Mouse (Mus musculus) stomach, postnatal 0 days (tissue): ENCODE measurements around the gene Map3k3. TPM values are rescaled to one million over a fixed set of nuclear protein-coding genes. Genes with fewer than 3 reads are reported as not detected.

Experiments
- ATAC-seq: fragments of 200-750 bp; cut with Nextera tagmentation; 2 replicates; pipeline ENCODE4 v1.8.0; 2017; ENCODE audit not compliant: low FRiP score, low TSS enrichment
- DNase-seq: peaks from one replicate; pipeline ENCODE4 v3.0.0-alpha.2; 2016; ENCODE audit warnings: low spot score
- H3K27ac ChIP-seq: fragments of 300-500 bp; sonication (generic); replicated peaks from 2 replicates; pipeline ENCODE4 v1.5.1; 2014; ENCODE audit warnings: mild to moderate bottlenecking, control low read depth
- H3K27me3 ChIP-seq: fragments of 300-500 bp; sonication (generic); 2 replicates; pipeline ENCODE4 v1.6.1; 2014; ENCODE audit warnings: low read length; ENCODE audit not compliant: control insufficient read depth, insufficient read depth
- H3K36me3 ChIP-seq: fragments of 300-500 bp; sonication (generic); 2 replicates; pipeline ENCODE4 v1.6.1; 2014; ENCODE audit warnings: low read length, mixed read lengths; ENCODE audit not compliant: control insufficient read depth, insufficient read depth
- H3K4me1 ChIP-seq: fragments of 300-500 bp; sonication (generic); replicated peaks from 2 replicates; pipeline ENCODE4 v1.6.1; 2014; ENCODE audit warnings: antibody characterized with exemption; ENCODE audit not compliant: control insufficient read depth, insufficient read depth
- H3K4me2 ChIP-seq: fragments of 300-500 bp; sonication (generic); replicated peaks from 2 replicates; pipeline ENCODE4 v1.6.1; 2014; ENCODE audit warnings: low read depth, mild to moderate bottlenecking, control low read depth, moderate library complexity
- H3K4me3 ChIP-seq: fragments of 300-500 bp; sonication (generic); 2 replicates; pipeline ENCODE4 v1.5.1; 2014; ENCODE audit warnings: low read depth, low read length, control low read depth
- H3K9ac ChIP-seq: fragments of 300-500 bp; sonication (generic); 2 replicates; pipeline ENCODE4 v1.6.1; 2014; ENCODE audit warnings: mild to moderate bottlenecking, low read length, control low read depth, mixed read lengths
- H3K9me3 ChIP-seq: fragments of 300-500 bp; sonication (generic); 2 replicates; pipeline ENCODE4 v1.6.1; 2016; ENCODE audit warnings: low read length; ENCODE audit not compliant: control insufficient read depth
- CTCF ChIP-seq: IDR thresholded peaks from 2 replicates; pipeline ENCODE4 v1.5.1; 2016; ENCODE audit warnings: antibody characterized with exemption, low read depth, mild to moderate bottlenecking, moderate library complexity
- EP300 ChIP-seq: optimal IDR thresholded peaks from 2 replicates; pipeline ENCODE3; 2016; ENCODE audit warnings: antibody characterized with exemption
- WGBS: fragments of 180-500 bp; shearing (Covaris S2); extraction: QIAGEN DNeasy Blood & Tissue Kit; methylation state at CpG from one replicate; pipeline ENCODE4 v1.1.7; 2014; 5-methylcytosine and 5-hydroxymethylcytosine counted together
- polyA plus RNA-seq: library from polyadenylated mRNA; unstranded; fragments of >200 nt; fragmentation: Nextera tagmentation; extraction: Ambion mirVana; gene quantifications from 2 replicates; pipeline ENCODE4 v1.2.1, GENCODE M21; 2015

Map3k3 gene
- polyA plus RNA-seq, 1 experiment from 2014 or later: 8.7 TPM

GRCm38 (mm10) chr11:106134580-106135528 is 50.4 kb downstream of the Map3k3 start:
- 0 out of 2 replicates have a peak overlapping the region, but pooled peaks have one; percentile 35 for H3K9ac ChIP-seq
- H3K27ac ChIP-seq: peak overlapping the region; percentile 78
- ATAC-seq (peak; percentile 90), DNase-seq (peak; percentile 83)
- no peaks in the 10 kb centered on the region for H3K27me3 ChIP-seq
- H3K4me3 ChIP-seq: no peak overlapping the region
- WGBS: 43% methylated on average over 8 of the region's 8 CpGs
- H3K4me2 ChIP-seq: peak overlapping the region; percentile 42
- H3K4me1 ChIP-seq: no peaks in the 10 kb centered on the region
- H3K36me3 ChIP-seq: no peaks in the 10 kb centered on the region
- H3K9me3 ChIP-seq: no peaks in the 10 kb centered on the region
- TF ChIP-seq CTCF: peak; percentile 43
- no peak for TF ChIP-seq EP300

GRCm38 (mm10) chr11:106151219-106151618 is 66.8 kb downstream of the Map3k3 start:
- H3K4me3 ChIP-seq: no peak overlapping the region
- WGBS: 77% methylated on average over 3 of the region's 3 CpGs
- no peak overlapping the region for H3K4me2 ChIP-seq
- TF ChIP-seq CTCF (no peak), EP300 (no peak)
- H3K36me3 ChIP-seq: peaks cover 23% of the 10 kb centered on the region
- H3K27me3 ChIP-seq: no peaks in the 10 kb centered on the region
- no peak for DNase-seq
- no peak overlapping the region for H3K9ac ChIP-seq
- no peak overlapping the region for H3K27ac ChIP-seq
- H3K9me3 ChIP-seq: no peaks in the 10 kb centered on the region
- no peaks in the 10 kb centered on the region for H3K4me1 ChIP-seq
- ATAC-seq: 0 out of 2 replicates have a peak, but pooled peaks have one; percentile 55

GRCm38 (mm10) chr11:106152132-106152531 is 67.7 kb downstream of the Map3k3 start:
- no peak for DNase-seq

GRCm38 (mm10) chr11:106154091-106154490 is 69.7 kb downstream of the Map3k3 start:
- WGBS: 87% methylated on average over 5 of the region's 5 CpGs
- TF ChIP-seq CTCF: no peak
- TF ChIP-seq EP300: no peak
- Histone ChIP-seq H3K27ac (no peak overlapping the region), H3K4me1 (no peaks in the 10 kb centered on the region), H3K4me2 (no peak overlapping the region), H3K36me3 (peaks cover 25% of the 10 kb centered on the region), H3K9me3 (no peaks in the 10 kb centered on the region), H3K4me3 (no peak overlapping the region), H3K27me3 (no peaks in the 10 kb centered on the region), H3K9ac (no peak overlapping the region)
- ATAC-seq (no peak), DNase-seq (no peak)

More at GRCm38 (mm10) chr11:106152132-106152531, 67.7 kb downstream of the Map3k3 start:
- H3K4me2 ChIP-seq: no peak overlapping the region
- H3K4me3 ChIP-seq: no peak overlapping the region
- H3K36me3 ChIP-seq: peaks cover 25% of the 10 kb centered on the region
- no peaks in the 10 kb centered on the region for H3K4me1 ChIP-seq
- H3K9ac ChIP-seq: no peak overlapping the region
- no peaks in the 10 kb centered on the region for H3K27me3 ChIP-seq
- ATAC-seq: no peak
- no peaks in the 10 kb centered on the region for H3K9me3 ChIP-seq
- TF ChIP-seq EP300 (no peak), CTCF (no peak)
- WGBS: 76% methylated on average over 8 of the region's 8 CpGs
- no peak overlapping the region for H3K27ac ChIP-seq

- no peaks in the 10 kb centered on the region for H3K9me3 ChIP-seq
- H3K4me1 ChIP-seq: 0 out of 2 replicates have a peak, but pooled peaks cover 2% of the 10 kb centered on the region
- no peak overlapping the region for H3K4me2 ChIP-seq
- TF ChIP-seq EP300: no peak
- no peak for TF ChIP-seq CTCF
- no peak for DNase-seq
- WGBS: 60% methylated on average over 2 of the region's 2 CpGs
- no peak overlapping the region for H3K27ac ChIP-seq
- H3K9ac ChIP-seq: no peak overlapping the region
- peaks cover 21% of the 10 kb centered on the region for H3K36me3 ChIP-seq
- no peaks in the 10 kb centered on the region for H3K27me3 ChIP-seq
- no peak overlapping the region for H3K4me3 ChIP-seq
- ATAC-seq: no peak
Observed at GRCm38 (mm10) chr11:106154770-106155169, 70.4 kb downstream of the Map3k3 start.

GRCm38 (mm10) chr11:106155761-106156160 is 71.3 kb downstream of the Map3k3 start:
- Histone ChIP-seq H3K4me3 (no peak overlapping the region), H3K4me2 (no peak overlapping the region), H3K9ac (no peak overlapping the region), H3K4me1 (0 out of 2 replicates have a peak, but pooled peaks cover 2% of the 10 kb centered on the region), H3K27ac (no peak overlapping the region), H3K9me3 (no peaks in the 10 kb centered on the region), H3K27me3 (no peaks in the 10 kb centered on the region), H3K36me3 (peaks cover 18% of the 10 kb centered on the region)
- DNase-seq (no peak), ATAC-seq (no peak)
- TF ChIP-seq CTCF: no peak
- no peak for TF ChIP-seq EP300
- WGBS: 53% methylated on average over 3 of the region's 3 CpGs
